Mouse (Mus musculus) frontal cortex, postnatal 36 days (tissue): Measurements from ENCODE around the gene Swi5.

ENCODE experiments used
- DNase-seq, 2 experiments: peaks; one replicate each; pipeline ENCODE4 v3.0.0; 2022; ENCODE audit warnings: low spot score in 2 of 2

The Swi5 gene

DNA sequence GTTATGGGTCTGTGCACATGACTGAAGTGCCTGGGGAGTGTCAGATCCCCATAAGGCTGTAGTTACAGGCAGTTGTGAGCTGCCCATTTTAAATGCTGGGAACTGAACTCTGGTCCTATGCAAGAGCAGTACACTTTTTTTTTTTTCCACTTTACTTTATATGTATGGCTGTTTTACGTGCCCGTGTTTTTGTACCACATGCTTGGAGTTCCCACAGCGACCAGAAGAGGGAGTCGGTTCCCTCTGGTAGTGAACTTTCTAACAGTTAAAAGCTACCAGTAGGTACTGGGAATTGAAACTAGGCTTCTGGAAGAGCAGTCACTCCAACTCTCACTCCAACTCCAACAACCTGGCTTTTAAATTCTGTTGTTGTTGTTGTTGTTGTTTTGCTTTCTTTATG lies 27.2 kb downstream of the Swi5 start:
- peak in 1 of 2 experiments; percentile 35 for DNase-seq

GRCm38 (mm10) chr2:32259657-32260417 lies 28.0 kb downstream of the Swi5 start, which contains the start of gene Uck1:
Gene Uck1 (minus strand): TSS chr2:32260159.
- peak; percentile 88 to 92 for DNase-seq

DNA sequence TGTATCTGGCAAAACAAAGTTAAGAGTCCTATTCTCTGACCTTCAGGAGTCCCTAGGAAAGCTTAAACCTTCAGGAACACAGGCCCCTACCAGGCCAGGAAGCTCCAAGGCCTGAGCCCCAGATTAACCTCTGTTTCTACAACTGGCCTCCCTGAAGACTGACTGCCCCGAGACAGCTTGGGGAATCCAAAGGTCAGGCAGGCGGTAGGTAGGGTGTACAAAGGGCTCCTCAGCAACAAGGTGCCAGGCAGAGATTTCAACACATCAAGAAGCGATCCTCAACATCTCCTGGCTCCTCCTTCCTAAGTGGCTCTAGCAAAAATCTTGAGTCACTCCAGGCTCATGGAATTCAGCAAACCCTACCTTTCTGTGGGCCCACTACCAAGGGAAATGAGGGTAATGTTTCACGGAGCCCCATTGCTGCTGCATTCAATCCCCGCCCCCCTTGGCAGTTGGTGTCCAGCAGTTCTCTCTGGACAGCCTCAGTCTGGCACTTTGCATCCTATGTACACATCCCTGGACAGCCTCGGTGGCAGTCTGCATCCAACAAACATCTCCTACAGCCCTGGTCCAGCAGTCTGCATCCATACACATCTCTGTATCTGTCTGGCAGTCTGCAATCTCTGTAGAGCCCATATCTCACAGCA lies 28.9 kb downstream of the Swi5 start:
- DNase-seq, result no peak

- no peak for DNase-seq
Measured at GRCm38 (mm10) chr2:32256273-32256672, 31.6 kb downstream of the Swi5 start.

GRCm38 (mm10) chr2:32254563-32254962 lies 33.3 kb downstream of the Swi5 start:
- no peak for DNase-seq

DNA sequence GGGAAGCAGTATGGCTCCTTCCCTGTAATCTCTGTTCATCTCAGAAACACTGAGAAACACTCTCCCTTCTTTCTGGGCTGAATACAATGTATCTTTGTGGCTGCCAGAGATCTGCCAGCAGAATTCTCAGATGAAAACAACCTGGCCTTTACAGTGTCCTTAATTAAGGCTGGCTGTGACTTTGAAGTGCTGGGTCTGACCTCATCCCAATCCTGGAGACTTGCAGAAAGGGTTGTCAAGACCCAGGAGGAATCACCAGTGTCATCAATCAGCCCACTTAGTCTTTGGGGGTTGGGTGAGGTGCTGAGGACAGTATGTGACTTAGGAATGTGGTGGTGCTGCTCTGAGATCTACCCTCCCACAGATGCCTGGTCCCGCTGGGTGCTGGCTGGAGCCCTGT lies 34.5 kb downstream of the Swi5 start:
- DNase-seq, result no peak

DNA sequence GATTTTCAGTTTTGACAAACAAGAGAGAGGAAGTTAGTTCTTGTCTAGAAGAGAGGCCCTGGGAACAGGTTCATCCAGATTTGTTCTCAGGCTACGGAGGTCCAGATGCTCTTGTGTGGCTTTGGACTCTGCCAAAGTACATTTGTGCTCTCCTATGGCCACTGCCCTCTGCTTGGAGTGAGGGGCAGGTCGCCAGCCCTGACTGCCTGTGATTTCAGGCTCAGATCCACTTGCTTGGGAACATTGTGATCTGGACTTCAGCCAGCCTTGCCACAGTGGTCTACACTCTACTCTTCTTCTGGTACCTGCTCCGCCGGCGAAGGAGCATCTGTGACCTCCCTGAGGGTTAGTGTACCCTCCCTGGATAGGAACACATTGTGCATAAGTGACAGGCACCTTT lies 35.2 kb downstream of the Swi5 start:
- DNase-seq, result no peak

DNA sequence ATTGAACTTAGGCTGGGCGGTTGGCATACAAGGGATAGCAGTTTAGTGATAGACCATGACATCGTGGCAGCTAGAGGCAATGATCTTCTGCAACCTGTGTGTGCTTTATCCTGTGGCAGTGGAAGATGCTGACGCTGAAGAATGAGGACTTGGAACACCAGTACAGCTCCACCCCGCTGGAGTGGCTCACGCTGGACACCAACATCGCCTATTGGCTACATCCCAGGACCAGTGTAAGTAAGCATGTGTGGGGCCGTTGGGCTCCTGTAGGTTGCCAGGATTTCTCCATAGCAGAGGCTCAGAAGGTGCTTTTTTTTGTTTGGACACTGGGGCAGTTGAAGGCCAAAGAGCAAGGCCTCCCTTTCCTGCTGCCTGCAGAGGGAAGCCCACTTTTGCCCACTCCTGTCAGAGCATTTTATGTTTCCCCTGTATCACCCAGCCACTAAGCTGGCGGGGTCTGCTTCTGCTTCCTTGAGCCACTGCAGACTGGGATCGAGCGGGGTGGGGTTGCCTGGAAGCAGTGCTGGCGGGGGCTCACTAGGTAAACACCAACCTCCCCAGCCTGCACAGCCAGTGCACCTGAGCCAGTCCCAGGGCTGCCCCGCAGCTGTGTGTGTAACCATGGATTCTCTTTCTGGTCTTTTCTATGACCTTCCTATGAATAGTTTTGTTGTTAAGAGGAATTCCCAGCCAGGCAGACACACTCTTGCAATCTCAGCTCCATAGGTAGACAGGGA lies 35.9 kb downstream of the Swi5 start:
- DNase-seq, result no peak

DNA sequence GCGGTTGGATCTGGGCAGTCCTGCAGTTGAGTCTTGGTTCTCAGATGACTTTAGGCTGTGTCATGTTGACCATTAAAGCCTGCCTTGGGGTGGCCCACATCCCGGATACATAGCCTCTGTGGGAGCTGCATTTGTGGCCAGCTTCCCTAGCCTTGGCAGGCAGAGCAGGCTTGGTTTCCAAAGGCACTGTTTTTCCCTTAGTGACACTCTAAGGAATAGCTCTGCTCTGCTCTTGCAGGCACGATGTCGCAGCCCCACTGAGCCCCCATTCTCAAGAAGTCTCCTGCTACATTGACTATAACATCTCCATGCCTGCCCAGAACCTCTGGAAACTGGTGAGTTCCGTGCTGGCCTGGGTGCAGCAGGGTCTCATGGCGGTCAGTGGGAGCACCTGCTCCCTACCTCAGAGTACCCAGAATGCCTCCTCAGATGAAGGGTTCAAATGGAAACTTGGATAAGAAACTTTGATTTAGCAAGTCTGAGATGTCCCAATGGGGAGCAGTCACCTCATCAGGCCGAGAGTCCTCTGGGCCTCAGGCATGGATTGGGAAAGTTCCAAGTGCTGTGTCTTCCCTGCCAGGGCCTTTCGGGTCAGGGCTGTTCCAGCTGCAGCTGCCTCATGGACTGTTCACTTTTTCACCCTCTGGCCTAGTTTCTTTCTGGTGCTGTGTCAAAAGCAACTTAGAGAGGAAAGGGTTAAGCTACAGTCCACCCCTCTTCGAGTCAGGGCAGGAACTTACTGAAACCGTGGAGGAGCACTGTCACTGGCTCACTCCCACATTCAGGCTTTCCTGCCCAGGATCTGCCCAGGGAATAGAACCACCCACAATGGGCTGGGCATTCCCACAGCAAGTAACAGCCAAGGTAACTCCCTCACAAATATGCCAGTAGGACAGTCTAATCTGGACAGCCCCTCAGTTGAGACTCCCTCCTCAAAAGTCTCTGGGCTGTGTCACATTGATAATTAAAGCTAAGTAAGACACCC lies 39.2 kb downstream of the Swi5 start:
- DNase-seq, result no peak

DNA sequence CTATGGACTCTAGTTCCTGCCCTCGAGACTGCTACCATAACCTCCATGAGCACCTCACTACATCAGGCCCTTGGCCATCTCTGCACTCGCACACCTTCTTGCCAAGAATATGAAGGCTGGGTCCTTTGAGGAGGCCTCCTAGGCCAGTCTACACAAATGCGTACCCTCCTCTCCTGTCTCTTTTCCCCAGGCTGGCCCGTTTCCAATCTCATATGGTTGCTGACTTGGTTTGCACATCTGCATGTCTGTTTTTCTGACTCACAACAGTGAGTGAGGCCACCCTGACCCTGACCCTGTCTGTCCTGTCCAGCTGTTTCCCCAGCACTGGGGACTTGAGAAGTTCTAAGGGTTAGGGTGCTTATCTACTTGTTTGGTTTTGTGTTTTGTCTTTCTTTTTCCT lies 41.1 kb downstream of the Swi5 start:
- DNase-seq, result no peak

- no peak for DNase-seq
Measured at GRCm38 (mm10) chr2:32242986-32243385, 44.9 kb downstream of the Swi5 start.

DNA sequence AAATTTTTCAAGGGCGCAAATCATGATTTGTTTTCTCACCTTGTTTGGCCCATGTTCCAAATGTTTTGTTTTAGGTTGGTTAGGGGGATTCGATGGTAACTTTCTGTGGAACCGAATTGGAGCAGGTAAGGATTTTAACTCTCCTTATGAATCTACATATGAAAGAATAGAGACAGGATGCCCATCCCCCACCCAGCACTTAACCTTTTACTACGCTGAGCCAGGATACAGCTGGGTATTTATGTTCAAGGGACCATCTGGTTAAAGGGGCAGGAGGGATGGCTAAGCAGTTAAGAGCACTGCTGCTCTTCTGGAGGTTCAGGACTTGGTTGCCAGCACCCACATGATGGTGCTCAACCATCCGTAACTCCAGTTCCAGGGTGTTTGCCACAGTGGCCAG lies 47.3 kb downstream of the Swi5 start:
- DNase-seq, result no peak

DNA sequence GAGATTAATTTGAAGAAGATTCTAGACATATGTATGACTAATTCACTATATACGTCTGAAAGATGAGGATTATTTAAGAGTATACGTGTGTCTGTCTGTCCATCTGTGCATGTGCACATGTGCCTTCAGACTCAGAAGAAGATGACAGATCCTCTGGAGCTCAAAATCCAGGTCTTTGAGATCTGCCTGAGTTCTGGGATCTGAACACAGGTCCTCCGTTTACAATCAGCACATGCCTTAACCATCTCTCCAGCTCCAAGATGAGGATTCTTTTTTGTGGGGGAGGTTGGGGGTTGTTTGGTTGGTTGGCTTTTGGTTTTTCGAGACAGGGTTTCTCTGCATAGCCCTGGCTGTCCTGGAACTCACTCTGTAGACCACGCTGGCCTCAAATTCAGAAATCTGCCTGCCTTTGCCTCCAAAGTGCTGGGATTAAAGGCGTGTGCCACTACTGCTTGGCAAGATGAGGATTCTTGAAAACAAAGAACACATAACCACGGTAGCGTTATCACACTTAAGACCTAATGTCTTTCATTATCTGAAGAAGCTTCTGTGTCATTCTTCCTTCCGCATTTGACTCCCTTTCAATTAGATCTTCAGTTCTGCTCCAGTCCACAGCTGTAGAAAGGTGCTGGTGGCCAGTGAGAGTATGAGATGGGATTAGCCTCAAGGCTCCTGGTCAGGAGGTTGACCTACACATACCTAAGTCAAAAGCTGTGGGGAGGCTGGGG lies 49.0 kb downstream of the Swi5 start:
- DNase-seq, result no peak

GRCm38 (mm10) chr2:32237571-32237970 lies 50.3 kb downstream of the Swi5 start:
- no peak for DNase-seq

- peak; percentile 25 to 40 for DNase-seq
Measured at GRCm38 (mm10) chr2:32236760-32237487, 51.0 kb downstream of the Swi5 start.

- peak; percentile 88 to 95 for DNase-seq
Measured at GRCm38 (mm10) chr2:32235886-32236759, 51.8 kb downstream of the Swi5 start, which contains the start of gene Pomt1. Gene Pomt1 (plus strand): TSS chr2:32236590.

- DNase-seq, result no peak
Measured at GRCm38 (mm10) chr2:32235433-32235832, 52.4 kb downstream of the Swi5 start.
